Mouse (Mus musculus): Measurements from ENCODE around the gene Spata5. TPM values are rescaled to one million over a fixed set of nuclear protein-coding genes. Genes with fewer than 3 reads are reported as not detected.
A peak's percentile ranks its signal among the peaks of the same experiment; 100 is the strongest.
"Not testable (repeated sequence)": the region's sequence is repeated elsewhere in the genome, so short reads cannot be mapped to it uniquely, and the experiment has no call there.

Gene Spata5
- polyA plus RNA-seq, 1 experiment from 2014 or later: 43.4 TPM

DNA sequence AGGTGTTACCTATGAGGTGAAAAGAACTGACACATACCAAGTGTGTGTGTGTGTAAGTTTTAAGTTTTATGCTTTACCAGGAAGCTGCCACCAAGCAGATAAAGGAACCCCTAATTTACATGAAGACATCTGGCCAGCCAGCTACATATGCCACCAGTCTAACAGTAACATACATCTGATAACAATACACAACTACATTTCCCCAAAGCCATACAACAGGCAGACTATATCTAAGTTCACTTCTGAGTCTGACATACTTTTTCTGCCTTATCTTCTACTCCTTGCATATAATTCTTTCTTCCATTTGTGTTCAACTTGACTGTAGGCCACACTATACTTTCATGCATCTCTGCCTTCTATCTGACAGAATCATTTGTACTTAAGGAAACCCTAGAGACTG, 112.4 kb downstream of the Spata5 start:
- no peak overlapping the region for H3K27ac ChIP-seq (ENCODE audit: low read length)
- no peaks in the 10 kb centered on the region for H3K27me3 ChIP-seq (ENCODE audit: insufficient read depth, low read length)
- H3K9me3 ChIP-seq (ENCODE audit: low read length): no peaks in the 10 kb centered on the region
- H3K36me3 ChIP-seq (ENCODE audit: insufficient read depth, low read length): 0 out of 2 replicates have a peak, but pooled peaks cover 4% of the 10 kb centered on the region
- no peaks in the 10 kb centered on the region for H3K4me1 ChIP-seq (ENCODE audit: insufficient read depth, low read length)
- no peak overlapping the region for H3K9ac ChIP-seq (replicated peaks; ENCODE audit: low read length)
- H3K4me2 ChIP-seq (replicated peaks; ENCODE audit: low read depth, low read length): no peak overlapping the region
- no peak overlapping the region for H3K4me3 ChIP-seq (ENCODE audit: low read length)
- no peak for ATAC-seq (ENCODE audit: low FRiP score, low TSS enrichment)

DNA sequence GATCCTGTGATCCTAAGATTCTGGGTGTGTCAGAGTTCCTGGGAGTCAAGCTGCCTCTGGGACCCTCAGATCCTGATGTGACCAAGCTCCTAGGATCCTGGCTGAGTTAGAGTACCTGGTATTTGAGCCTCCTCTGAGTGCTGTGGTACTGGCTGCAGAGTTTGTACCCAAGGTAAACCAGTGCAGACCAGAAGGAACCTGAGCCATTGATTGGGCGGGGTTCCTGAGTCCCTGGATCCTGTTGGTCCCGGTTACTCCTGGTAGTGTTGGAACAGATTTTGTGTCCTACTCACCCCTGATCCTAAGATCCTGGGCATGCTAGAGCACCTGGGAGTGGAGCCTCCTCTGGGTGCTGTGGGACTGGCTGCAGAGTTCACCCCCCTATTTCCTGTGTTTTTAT, 121.0 kb downstream of the Spata5 start:
- not testable (repeated sequence) for H3K4me1 ChIP-seq (ENCODE audit: insufficient read depth, low read length); H3K4me3 ChIP-seq (ENCODE audit: low read length); H3K9ac ChIP-seq (replicated peaks; ENCODE audit: low read length); H3K9me3 ChIP-seq (ENCODE audit: low read length); H3K27me3 ChIP-seq (ENCODE audit: insufficient read depth, low read length); H3K27ac ChIP-seq (ENCODE audit: low read length); ATAC-seq (ENCODE audit: low FRiP score, low TSS enrichment); H3K4me2 ChIP-seq (replicated peaks; ENCODE audit: low read depth, low read length); H3K36me3 ChIP-seq (ENCODE audit: insufficient read depth, low read length)
- WGBS: 92% methylated on average over 2 of the region's 2 CpGs

DNA sequence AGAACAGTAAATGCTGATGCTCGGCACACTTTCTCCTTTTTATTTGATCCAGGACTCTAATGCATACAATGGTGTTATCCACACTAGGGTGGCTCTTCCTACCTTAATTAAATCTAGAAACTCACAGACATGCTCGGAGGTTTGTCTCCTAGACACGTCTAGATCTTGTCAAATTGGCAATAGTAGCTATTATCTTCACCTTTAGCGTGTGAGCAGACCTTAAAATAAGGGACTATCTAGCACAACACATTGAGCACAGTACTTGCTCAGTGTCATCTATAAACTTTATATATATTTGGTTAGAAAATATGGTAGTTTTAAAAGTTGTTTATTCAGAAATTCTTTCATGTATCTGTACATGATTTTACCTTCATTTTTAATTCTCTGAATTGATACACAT, 126.7 kb downstream of the Spata5 start:
- no peak for ATAC-seq (ENCODE audit: low FRiP score, low TSS enrichment)

DNA sequence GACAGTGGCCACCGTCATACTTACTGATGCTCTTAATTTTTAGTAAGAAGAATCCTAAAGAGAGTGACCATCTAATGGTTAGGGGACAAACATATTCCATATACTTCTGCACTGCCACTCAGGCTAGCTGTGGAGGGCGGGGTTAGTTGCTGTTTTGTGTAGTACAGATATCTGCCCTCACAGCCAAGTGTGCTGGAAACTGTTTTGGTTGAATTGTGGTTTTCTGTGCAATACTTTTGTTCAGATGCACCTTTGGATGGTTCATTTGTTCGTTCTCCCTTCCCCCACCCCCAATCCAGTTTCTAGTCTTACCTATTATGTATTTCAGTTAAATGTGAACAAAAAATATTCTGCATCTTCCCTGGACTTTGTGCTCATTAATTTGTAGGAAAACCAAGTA, 130.5 kb downstream of the Spata5 start:
- no peaks in the 10 kb centered on the region for H3K36me3 ChIP-seq (ENCODE audit: insufficient read depth, low read length)
- ATAC-seq (ENCODE audit: low FRiP score, low TSS enrichment): no peak
- no peak overlapping the region for H3K27ac ChIP-seq (ENCODE audit: low read length)
- H3K4me3 ChIP-seq (ENCODE audit: low read length): no peak overlapping the region
- 90% methylated on average over 3 of the region's 3 CpGs for WGBS
- no peaks in the 10 kb centered on the region; the same call in 1 of the 2 replicates for H3K4me1 ChIP-seq (ENCODE audit: insufficient read depth, low read length)
- H3K4me2 ChIP-seq (replicated peaks; ENCODE audit: low read depth, low read length): no peak overlapping the region
- H3K27me3 ChIP-seq (ENCODE audit: insufficient read depth, low read length): no peaks in the 10 kb centered on the region
- no peaks in the 10 kb centered on the region for H3K9me3 ChIP-seq (ENCODE audit: low read length)
- H3K9ac ChIP-seq (replicated peaks; ENCODE audit: low read length): no peak overlapping the region

More for the DNA sequence above, 126.7 kb downstream of the Spata5 start:
- Histone ChIP-seq H3K27ac (ENCODE audit: low read length) (no peak overlapping the region), H3K4me1 (ENCODE audit: insufficient read depth, low read length) (no peaks in the 10 kb centered on the region; the same call in 1 of the 2 replicates), H3K36me3 (ENCODE audit: insufficient read depth, low read length) (no peaks in the 10 kb centered on the region), H3K9ac (replicated peaks; ENCODE audit: low read length) (no peak overlapping the region), H3K4me3 (ENCODE audit: low read length) (no peak overlapping the region), H3K4me2 (replicated peaks; ENCODE audit: low read depth, low read length) (no peak overlapping the region), H3K9me3 (ENCODE audit: low read length) (no peaks in the 10 kb centered on the region), H3K27me3 (ENCODE audit: insufficient read depth, low read length) (no peaks in the 10 kb centered on the region)
- 92% methylated on average over 4 of the region's 4 CpGs for WGBS

DNA sequence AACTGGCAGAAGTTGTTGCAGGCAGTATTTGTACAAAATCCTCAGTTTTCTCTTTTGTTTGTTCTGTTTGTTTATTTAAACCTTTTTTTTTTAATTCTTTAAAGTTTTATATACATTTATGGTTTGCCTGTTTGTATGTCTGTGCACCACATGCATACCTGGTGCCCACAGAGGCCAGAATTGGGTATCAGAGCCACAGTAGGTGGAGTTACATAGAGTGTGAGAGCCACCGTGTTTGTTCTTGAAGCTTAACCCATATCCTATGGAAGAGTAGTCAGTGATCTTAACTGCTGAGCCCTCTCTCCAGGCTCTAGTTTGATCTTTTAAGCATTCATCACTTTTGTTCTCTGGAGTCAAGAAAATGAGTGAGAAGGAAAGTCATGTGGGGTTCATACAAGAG, 130.9 kb downstream of the Spata5 start:
- Histone ChIP-seq H3K36me3 (ENCODE audit: insufficient read depth, low read length) (no peaks in the 10 kb centered on the region), H3K27me3 (ENCODE audit: insufficient read depth, low read length) (no peaks in the 10 kb centered on the region), H3K4me3 (ENCODE audit: low read length) (no peak overlapping the region), H3K27ac (ENCODE audit: low read length) (no peak overlapping the region), H3K9ac (replicated peaks; ENCODE audit: low read length) (no peak overlapping the region), H3K9me3 (ENCODE audit: low read length) (no peaks in the 10 kb centered on the region), H3K4me1 (ENCODE audit: insufficient read depth, low read length) (peaks cover 1% of the 10 kb centered on the region; the same call in 1 of the 2 replicates), H3K4me2 (replicated peaks; ENCODE audit: low read depth, low read length) (no peak overlapping the region)
- no peak for ATAC-seq (ENCODE audit: low FRiP score, low TSS enrichment)
- 46% methylated on average over 1 of the region's 1 CpGs for WGBS

DNA sequence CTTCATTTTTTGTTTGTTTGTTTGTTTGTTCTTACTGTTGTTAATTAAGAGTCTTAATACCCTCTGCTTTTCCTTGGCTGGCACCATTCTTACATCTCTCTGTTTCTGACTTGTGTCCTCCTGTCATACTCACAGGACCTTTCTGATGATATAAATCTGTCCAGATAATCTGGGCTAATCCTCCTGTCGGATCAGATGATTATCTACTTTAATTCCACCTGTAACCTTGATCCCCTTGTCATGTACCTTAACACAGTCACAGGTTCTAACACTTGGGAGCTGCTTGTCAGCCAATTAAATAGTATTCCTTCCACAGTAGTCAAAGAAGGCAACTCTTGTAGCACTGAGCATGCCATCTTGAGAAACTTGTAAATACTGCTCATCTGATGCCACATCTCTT, 131.8 kb downstream of the Spata5 start:
- Histone ChIP-seq H3K4me2 (replicated peaks; ENCODE audit: low read depth, low read length) (no peak overlapping the region), H3K4me3 (ENCODE audit: low read length) (no peak overlapping the region), H3K9ac (replicated peaks; ENCODE audit: low read length) (no peak overlapping the region), H3K36me3 (ENCODE audit: insufficient read depth, low read length) (no peaks in the 10 kb centered on the region), H3K4me1 (ENCODE audit: insufficient read depth, low read length) (peaks cover 10% of the 10 kb centered on the region), H3K27ac (ENCODE audit: low read length) (no peak overlapping the region), H3K9me3 (ENCODE audit: low read length) (no peaks in the 10 kb centered on the region), H3K27me3 (ENCODE audit: insufficient read depth, low read length) (no peaks in the 10 kb centered on the region)
- 83% methylated on average over 1 of the region's 1 CpGs for WGBS
- ATAC-seq (ENCODE audit: low FRiP score, low TSS enrichment): no peak

DNA sequence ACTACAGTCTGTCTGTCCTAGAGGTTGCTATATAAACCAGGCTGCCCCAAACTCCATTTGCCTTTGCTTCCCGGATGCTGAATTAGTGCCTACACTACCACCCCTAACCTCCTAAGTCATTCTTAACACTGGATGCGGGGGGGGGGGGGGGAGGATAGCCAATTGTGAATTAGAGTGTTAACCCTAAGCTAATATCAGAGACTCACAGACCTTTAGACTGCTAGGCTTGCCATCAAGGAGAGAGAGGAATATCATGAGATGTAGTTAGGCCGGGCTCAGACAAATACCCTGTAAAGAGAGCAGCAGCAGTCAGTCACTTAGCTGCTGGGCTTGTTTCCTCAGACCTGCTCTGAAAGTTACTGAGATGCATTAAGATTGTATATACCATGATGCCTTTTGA, 132.5 kb downstream of the Spata5 start:
- no peak overlapping the region for H3K9ac ChIP-seq (replicated peaks; ENCODE audit: low read length)
- H3K27me3 ChIP-seq (ENCODE audit: insufficient read depth, low read length): no peaks in the 10 kb centered on the region
- ATAC-seq (ENCODE audit: low FRiP score, low TSS enrichment): no peak
- H3K9me3 ChIP-seq (ENCODE audit: low read length): no peaks in the 10 kb centered on the region
- H3K4me3 ChIP-seq (ENCODE audit: low read length): no peak overlapping the region
- H3K4me1 ChIP-seq (ENCODE audit: insufficient read depth, low read length): peaks cover 16% of the 10 kb centered on the region
- H3K36me3 ChIP-seq (ENCODE audit: insufficient read depth, low read length): no peaks in the 10 kb centered on the region
- H3K4me2 ChIP-seq (replicated peaks; ENCODE audit: low read depth, low read length): no peak overlapping the region
- H3K27ac ChIP-seq (ENCODE audit: low read length): no peak overlapping the region
- 79% methylated on average over 3 of the region's 3 CpGs for WGBS

DNA sequence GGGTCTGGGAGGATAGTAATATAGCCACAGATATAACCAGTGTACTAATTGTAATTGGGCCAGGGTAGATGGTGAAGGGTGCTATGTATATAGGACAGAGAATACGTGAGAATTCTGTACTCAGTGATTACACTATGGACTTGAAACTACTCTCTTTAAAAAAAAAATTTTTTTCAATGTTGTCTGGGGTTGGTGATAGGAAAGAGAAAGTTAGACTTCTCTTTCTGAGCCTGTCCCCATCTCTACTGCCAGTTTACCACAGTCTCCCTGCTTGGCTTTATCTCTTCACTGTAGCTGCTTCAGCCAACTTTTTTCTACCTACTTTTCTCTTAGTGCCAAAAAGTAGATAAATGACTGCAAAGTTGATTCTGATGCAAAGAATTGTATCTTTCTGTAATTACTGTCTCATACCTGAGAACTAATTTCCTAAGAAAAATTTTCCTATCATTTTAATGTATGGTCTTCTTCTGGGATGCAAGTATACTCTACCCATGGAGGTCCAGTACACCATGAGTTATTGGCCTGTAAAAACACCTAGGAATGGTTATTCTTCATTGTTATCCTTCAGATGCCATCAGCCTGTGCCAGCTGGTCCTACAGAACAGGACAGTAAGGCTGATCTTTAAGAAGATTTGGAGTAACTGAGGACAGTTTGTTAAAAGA, 133.8 kb downstream of the Spata5 start:
- H3K4me3 ChIP-seq (ENCODE audit: low read length): no peak overlapping the region
- peaks cover 22% of the 10 kb centered on the region for H3K4me1 ChIP-seq (ENCODE audit: insufficient read depth, low read length)
- no peak overlapping the region for H3K4me2 ChIP-seq (replicated peaks; ENCODE audit: low read depth, low read length)
- 92% methylated on average over 1 of the region's 1 CpGs for WGBS
- H3K36me3 ChIP-seq (ENCODE audit: insufficient read depth, low read length): no peaks in the 10 kb centered on the region
- no peak overlapping the region for H3K27ac ChIP-seq (ENCODE audit: low read length)
- no peaks in the 10 kb centered on the region for H3K27me3 ChIP-seq (ENCODE audit: insufficient read depth, low read length)
- H3K9me3 ChIP-seq (ENCODE audit: low read length): no peaks in the 10 kb centered on the region
- ATAC-seq (ENCODE audit: low FRiP score, low TSS enrichment): no peak
- H3K9ac ChIP-seq (replicated peaks; ENCODE audit: low read length): no peak overlapping the region

DNA sequence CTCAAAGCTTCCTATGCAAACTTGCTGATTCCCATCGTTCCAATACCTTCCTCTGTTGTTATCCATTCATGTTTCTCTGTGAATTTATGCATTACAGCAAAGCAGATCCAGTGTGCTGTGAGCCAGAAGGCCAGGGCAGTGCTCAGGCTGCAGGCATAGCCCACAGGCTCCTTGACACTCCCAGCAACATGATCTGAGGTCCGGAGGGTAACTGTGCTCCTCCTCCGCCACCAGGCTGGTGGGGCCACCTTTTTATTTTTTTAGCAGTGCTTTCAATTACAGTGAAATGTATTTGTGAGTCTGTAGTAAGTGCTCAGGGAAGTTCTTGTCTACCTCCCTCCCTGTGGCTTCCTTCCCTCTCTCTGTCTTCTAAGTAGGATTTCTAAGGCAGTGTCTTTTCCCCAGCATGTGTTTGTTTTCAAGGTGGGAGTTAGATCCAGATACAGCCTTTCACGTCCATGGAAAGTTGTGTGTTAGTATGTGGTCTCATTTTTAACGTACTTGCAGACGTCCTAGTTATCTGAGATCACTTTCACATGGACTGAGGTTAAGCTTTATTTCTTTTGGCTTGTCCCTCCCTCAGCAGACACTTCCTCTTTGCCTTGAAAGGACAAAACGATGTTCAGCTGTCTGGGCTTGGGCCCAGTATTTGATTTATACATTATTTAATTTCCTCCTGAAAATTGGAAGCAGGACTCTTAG, 136.9 kb downstream of the Spata5 start:
- Histone ChIP-seq H3K27me3 (ENCODE audit: insufficient read depth, low read length) (no peaks in the 10 kb centered on the region), H3K4me3 (ENCODE audit: low read length) (no peak overlapping the region), H3K4me1 (ENCODE audit: insufficient read depth, low read length) (peaks cover 22% of the 10 kb centered on the region), H3K27ac (ENCODE audit: low read length) (peak overlapping the region; percentile 91), H3K36me3 (ENCODE audit: insufficient read depth, low read length) (0 out of 2 replicates have a peak, but pooled peaks cover 3% of the 10 kb centered on the region), H3K9me3 (ENCODE audit: low read length) (no peaks in the 10 kb centered on the region), H3K9ac (replicated peaks; ENCODE audit: low read length) (no peak overlapping the region), H3K4me2 (replicated peaks; ENCODE audit: low read depth, low read length) (0 out of 2 replicates have a peak overlapping the region, but pooled peaks have one; percentile 7)
- WGBS: 13% methylated on average over 7 of the region's 7 CpGs
- ATAC-seq (ENCODE audit: low FRiP score, low TSS enrichment): peak; percentile 88

Measured in kidney, embryonic 16.5 days (tissue).